Mouse (Mus musculus): ENCODE measurements around the gene Sel1l.
"Not testable (repeated sequence)": the region's sequence is repeated elsewhere in the genome, so short reads cannot be mapped to it uniquely, and the experiment has no call there.

The Sel1l gene

GRCm38 (mm10) chr12:91798720-91799378 lies 50.1 kb downstream of the Sel1l start:
- H3K4me1 ChIP-seq (replicated peaks; ENCODE audit: low read depth, low read length): peaks cover 7% of the 10 kb centered on the region
- H3K4me3 ChIP-seq (replicated peaks; ENCODE audit: low read length): no peak overlapping the region
- H3K9me3 ChIP-seq (ENCODE audit: low read length): peaks cover 4% of the 10 kb centered on the region; the same call in 1 of the 2 replicates
- no peaks in the 10 kb centered on the region for H3K36me3 ChIP-seq (ENCODE audit: insufficient read depth, low read length)
- TF ChIP-seq POU5F1 (IDR thresholded peaks at IDR 0.05; ENCODE audit: borderline replicate concordance, low read length) (no peak), CTCF (conservative IDR thresholded peaks at IDR 0.05; ENCODE audit: low read length) (no peak), NANOG (IDR thresholded peaks at IDR 0.05; ENCODE audit: borderline replicate concordance, low read length) (no peak)
- H3K27me3 ChIP-seq (ENCODE audit: insufficient read depth, low read length): no peaks in the 10 kb centered on the region

- TF ChIP-seq CTCF (conservative IDR thresholded peaks at IDR 0.05; ENCODE audit: low read length) (no peak), POU5F1 (IDR thresholded peaks at IDR 0.05; ENCODE audit: borderline replicate concordance, low read length) (no peak), NANOG (IDR thresholded peaks at IDR 0.05; ENCODE audit: borderline replicate concordance, low read length) (no peak)
- Histone ChIP-seq H3K36me3 (ENCODE audit: insufficient read depth, low read length) (no peaks in the 10 kb centered on the region), H3K4me3 (replicated peaks; ENCODE audit: low read length) (no peak overlapping the region), H3K27me3 (ENCODE audit: insufficient read depth, low read length) (no peaks in the 10 kb centered on the region), H3K9me3 (ENCODE audit: low read length) (peaks cover 4% of the 10 kb centered on the region; the same call in 1 of the 2 replicates), H3K4me1 (replicated peaks; ENCODE audit: low read depth, low read length) (peaks cover 7% of the 10 kb centered on the region)
These were observed 52.2 kb downstream of the Sel1l start for GRCm38 (mm10) chr12:91796774-91797173.

DNA sequence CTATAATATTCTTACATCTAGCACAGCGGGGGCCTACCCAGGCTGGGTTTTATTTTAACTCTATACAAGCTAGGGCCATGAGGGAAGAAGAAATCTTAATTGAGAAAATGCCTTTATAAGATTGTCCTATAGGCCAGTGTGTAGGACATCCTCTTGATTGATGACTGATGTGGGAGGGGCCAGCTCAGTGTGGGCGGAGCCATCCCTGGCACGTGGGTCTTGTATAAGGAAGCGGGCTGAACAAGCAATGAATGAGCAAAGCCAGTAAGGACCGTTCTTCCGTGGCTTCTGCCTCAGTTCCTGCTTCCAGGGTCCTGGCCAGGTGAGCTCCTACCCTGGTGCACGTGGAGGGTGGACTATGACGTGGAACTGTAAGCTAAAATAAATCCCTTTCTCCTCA lies 55.7 kb downstream of the Sel1l start:
- H3K27me3 ChIP-seq (ENCODE audit: insufficient read depth, low read length): no peaks in the 10 kb centered on the region

GRCm38 (mm10) chr12:91791822-91792221 lies 57.1 kb downstream of the Sel1l start:
- no peaks in the 10 kb centered on the region for H3K36me3 ChIP-seq (ENCODE audit: insufficient read depth, low read length)
- no peaks in the 10 kb centered on the region for H3K27me3 ChIP-seq (ENCODE audit: insufficient read depth, low read length)
- H3K4me1 ChIP-seq (replicated peaks; ENCODE audit: low read depth, low read length): peaks cover 5% of the 10 kb centered on the region
- H3K4me3 ChIP-seq (replicated peaks; ENCODE audit: low read length): no peak overlapping the region
- no peak for TF ChIP-seq NANOG (IDR thresholded peaks at IDR 0.05; ENCODE audit: borderline replicate concordance, low read length)
- TF ChIP-seq CTCF (conservative IDR thresholded peaks at IDR 0.05; ENCODE audit: low read length): no peak
- TF ChIP-seq POU5F1 (IDR thresholded peaks at IDR 0.05; ENCODE audit: borderline replicate concordance, low read length): no peak
- no peaks in the 10 kb centered on the region for H3K9me3 ChIP-seq (ENCODE audit: low read length)

More for the DNA sequence above, 55.7 kb downstream of the Sel1l start:
- H3K4me1 ChIP-seq (replicated peaks; ENCODE audit: low read depth, low read length): peaks cover 3% of the 10 kb centered on the region
- H3K4me3 ChIP-seq (replicated peaks; ENCODE audit: low read length): no peak overlapping the region
- H3K9me3 ChIP-seq (ENCODE audit: low read length): no peaks in the 10 kb centered on the region
- H3K36me3 ChIP-seq (ENCODE audit: insufficient read depth, low read length): no peaks in the 10 kb centered on the region
- TF ChIP-seq POU5F1 (IDR thresholded peaks at IDR 0.05; ENCODE audit: borderline replicate concordance, low read length) (no peak), NANOG (IDR thresholded peaks at IDR 0.05; ENCODE audit: borderline replicate concordance, low read length) (no peak), CTCF (conservative IDR thresholded peaks at IDR 0.05; ENCODE audit: low read length) (no peak)

GRCm38 (mm10) chr12:91789801-91790200 lies 59.2 kb downstream of the Sel1l start:
- peaks cover 15% of the 10 kb centered on the region for H3K4me1 ChIP-seq (replicated peaks; ENCODE audit: low read depth, low read length)
- no peaks in the 10 kb centered on the region for H3K36me3 ChIP-seq (ENCODE audit: insufficient read depth, low read length)
- H3K9me3 ChIP-seq (ENCODE audit: low read length): no peaks in the 10 kb centered on the region
- peaks cover 12% of the 10 kb centered on the region for H3K27me3 ChIP-seq (ENCODE audit: insufficient read depth, low read length)
- TF ChIP-seq CTCF (conservative IDR thresholded peaks at IDR 0.05; ENCODE audit: low read length): peak; percentile 94
- TF ChIP-seq POU5F1 (IDR thresholded peaks at IDR 0.05; ENCODE audit: borderline replicate concordance, low read length): no peak
- H3K4me3 ChIP-seq (replicated peaks; ENCODE audit: low read length): no peak overlapping the region

GRCm38 (mm10) chr12:91788446-91788845 lies 60.5 kb downstream of the Sel1l start:
- H3K4me3 ChIP-seq (replicated peaks; ENCODE audit: low read length); H3K9me3 ChIP-seq (ENCODE audit: low read length); H3K36me3 ChIP-seq (ENCODE audit: insufficient read depth, low read length): not testable (repeated sequence)
- H3K4me1 ChIP-seq (replicated peaks; ENCODE audit: low read depth, low read length): peaks cover 15% of the 10 kb centered on the region
- peaks cover 12% of the 10 kb centered on the region for H3K27me3 ChIP-seq (ENCODE audit: insufficient read depth, low read length)
- peak; percentile 22; the same call in 1 of the 2 replicates for TF ChIP-seq CTCF (conservative IDR thresholded peaks at IDR 0.05; ENCODE audit: low read length)

DNA sequence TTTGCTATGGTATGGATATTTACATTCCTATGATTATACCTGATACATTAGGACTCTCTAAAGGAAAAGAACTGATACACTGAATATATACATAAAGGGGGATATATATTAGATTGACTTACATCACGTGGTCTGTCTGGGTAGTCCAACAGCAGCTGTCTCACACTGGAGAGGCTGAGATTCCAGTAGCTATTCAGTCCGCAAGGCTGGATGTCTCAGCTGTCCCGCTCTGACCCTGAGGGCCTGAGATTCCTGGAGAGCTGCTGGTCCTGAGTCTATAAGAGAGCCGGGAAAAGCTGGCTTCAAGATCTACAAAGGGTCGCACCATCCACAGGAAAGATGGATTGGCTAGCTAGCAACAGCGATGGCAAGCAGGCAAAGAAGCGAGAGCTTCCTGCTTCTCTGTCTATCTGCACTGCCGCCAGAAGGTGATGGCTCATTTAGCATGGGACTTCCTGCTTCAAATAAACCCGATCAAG lies 61.0 kb downstream of the Sel1l start, which contains the start of gene Ston2:
Gene Ston2 (minus strand): TSS at position 429 of the 479 bp plus-strand sequence.
- Histone ChIP-seq H3K9me3 (ENCODE audit: low read length) (no peaks in the 10 kb centered on the region), H3K4me1 (replicated peaks; ENCODE audit: low read depth, low read length) (peaks cover 15% of the 10 kb centered on the region), H3K36me3 (ENCODE audit: insufficient read depth, low read length) (no peaks in the 10 kb centered on the region), H3K4me3 (replicated peaks; ENCODE audit: low read length) (no peak within 1 kb of the TSS), H3K27me3 (ENCODE audit: insufficient read depth, low read length) (peaks cover 12% of the 10 kb centered on the region)
- no peak for TF ChIP-seq NANOG (IDR thresholded peaks at IDR 0.05; ENCODE audit: borderline replicate concordance, low read length)
- no peak for TF ChIP-seq CTCF (conservative IDR thresholded peaks at IDR 0.05; ENCODE audit: low read length)

DNA sequence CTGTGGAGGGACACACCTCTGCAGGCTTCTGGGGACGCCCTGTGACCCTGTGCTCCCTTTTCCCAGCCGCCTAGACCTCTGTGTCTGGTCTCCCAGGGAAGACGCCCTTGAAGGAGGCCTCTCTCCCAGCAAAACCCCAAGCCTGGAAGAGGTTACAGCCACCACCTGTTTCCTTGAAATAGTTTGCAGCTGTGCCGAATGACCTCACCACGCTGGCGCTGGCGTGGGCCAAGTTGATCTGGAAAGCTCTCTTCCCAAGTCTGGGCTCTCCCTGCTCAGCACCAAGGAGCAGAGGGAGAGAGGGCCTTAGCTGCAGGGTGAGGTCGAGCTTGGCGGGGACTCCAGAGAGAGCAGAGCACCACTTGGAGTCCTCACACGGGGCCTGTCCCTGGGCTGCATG lies 62.6 kb downstream of the Sel1l start:
- TF ChIP-seq NANOG (IDR thresholded peaks at IDR 0.05; ENCODE audit: borderline replicate concordance, low read length) (no peak), POU5F1 (IDR thresholded peaks at IDR 0.05; ENCODE audit: borderline replicate concordance, low read length) (no peak), CTCF (conservative IDR thresholded peaks at IDR 0.05; ENCODE audit: low read length) (no peak)
- H3K36me3 ChIP-seq (ENCODE audit: insufficient read depth, low read length): no peaks in the 10 kb centered on the region
- H3K4me1 ChIP-seq (replicated peaks; ENCODE audit: low read depth, low read length): peaks cover 15% of the 10 kb centered on the region
- peak overlapping the region; percentile 41; the same call in 1 of the 2 replicates for H3K4me3 ChIP-seq (replicated peaks; ENCODE audit: low read length)
- no peaks in the 10 kb centered on the region for H3K9me3 ChIP-seq (ENCODE audit: low read length)
- H3K27me3 ChIP-seq (ENCODE audit: insufficient read depth, low read length): peaks cover 12% of the 10 kb centered on the region

- H3K36me3 ChIP-seq (ENCODE audit: insufficient read depth, low read length): no peaks in the 10 kb centered on the region
- H3K4me3 ChIP-seq (replicated peaks; ENCODE audit: low read length): no peak overlapping the region
- no peak for TF ChIP-seq POU5F1 (IDR thresholded peaks at IDR 0.05; ENCODE audit: borderline replicate concordance, low read length)
- TF ChIP-seq NANOG (IDR thresholded peaks at IDR 0.05; ENCODE audit: borderline replicate concordance, low read length): no peak
- TF ChIP-seq CTCF (conservative IDR thresholded peaks at IDR 0.05; ENCODE audit: low read length): no peak
- peaks cover 32% of the 10 kb centered on the region for H3K27me3 ChIP-seq (ENCODE audit: insufficient read depth, low read length)
- H3K9me3 ChIP-seq (ENCODE audit: low read length): no peaks in the 10 kb centered on the region
- H3K4me1 ChIP-seq (replicated peaks; ENCODE audit: low read depth, low read length): peaks cover 18% of the 10 kb centered on the region
These were observed 67.5 kb downstream of the Sel1l start for GRCm38 (mm10) chr12:91781432-91781831.
